Mouse (Mus musculus) liver, adult 2 months (tissue): ENCODE results near the gene Asb12. TPM values are rescaled to one million over a fixed set of nuclear protein-coding genes. Genes with fewer than 3 reads are reported as not detected.

ENCODE experiments used
- DNase-seq: peaks from one replicate; pipeline ENCODE4 v3.0.0-alpha.2; 2011; ENCODE audit warnings: low read depth, low spot score; ENCODE audit errors: extremely low read depth
- H3K27ac ChIP-seq: fragments of 200-500 bp; replicated peaks from 2 replicates; pipeline ENCODE4 v1.5.1; 2012; ENCODE audit warnings: low read depth, mild to moderate bottlenecking, control low read depth, inconsistent platforms, low read length; ENCODE audit not compliant: insufficient read depth
- H3K27me3 ChIP-seq: fragments of 200-500 bp; 2 replicates; pipeline ENCODE4 v1.6.1; 2012; ENCODE audit warnings: mild to moderate bottlenecking, moderate library complexity, low read length, inconsistent platforms; ENCODE audit not compliant: control insufficient read depth, insufficient read depth
- H3K36me3 ChIP-seq: fragments of 200-500 bp; 2 replicates; pipeline ENCODE4 v1.6.1; 2012; ENCODE audit warnings: low read length, inconsistent platforms; ENCODE audit not compliant: control insufficient read depth, insufficient read depth
- H3K4me1 ChIP-seq: fragments of 200-500 bp; 2 replicates; pipeline ENCODE4 v1.6.1; 2011; ENCODE audit warnings: low read length; ENCODE audit not compliant: control insufficient read depth, insufficient read depth
- H3K4me3 ChIP-seq: fragments of 200-500 bp; 2 replicates; pipeline ENCODE4 v1.5.1; 2011; ENCODE audit warnings: low read depth, mild to moderate bottlenecking, control low read depth, low read length, moderate library complexity; ENCODE audit not compliant: insufficient read depth
- H3K79me2 ChIP-seq: fragments of 200-500 bp; 2 replicates; pipeline ENCODE4 v1.6.1; 2012; ENCODE audit warnings: inconsistent platforms, mild to moderate bottlenecking, low read length, moderate library complexity; ENCODE audit not compliant: control insufficient read depth, insufficient read depth
- H3K9ac ChIP-seq: fragments of 200-500 bp; 2 replicates; pipeline ENCODE4 v1.6.1; 2012; ENCODE audit warnings: low read depth, mild to moderate bottlenecking, control low read depth, inconsistent platforms, low read length
- CTCF ChIP-seq: fragments of 200-500 bp; IDR thresholded peaks from 2 replicates; pipeline ENCODE4 v1.5.1; 2011; ENCODE audit warnings: low read depth, low read length, control low read depth
- POLR2A ChIP-seq: fragments of 200-500 bp; IDR thresholded peaks from 2 replicates; pipeline ENCODE4 v1.6.1; 2011; ENCODE audit warnings: low read length, control low read depth; ENCODE audit not compliant: insufficient read depth; ENCODE audit errors: extremely low read depth
- WGBS: fragments of 180-500 bp; shearing (Covaris S2); methylation state at CpG from one replicate; pipeline ENCODE4 v1.1.7; 2018; 5-methylcytosine and 5-hydroxymethylcytosine counted together
- polyA plus RNA-seq: library from polyadenylated mRNA; depleted of rRNA; stranded (reverse); fragments of >200 nt; gene quantifications from 2 replicates; pipeline ENCODE4 v1.2.3, GENCODE M21; 2012
- total RNA-seq: library from RNA; depleted of rRNA; stranded (reverse); fragments of >200 nt; gene quantifications from 2 replicates; pipeline ENCODE4 v1.2.3, GENCODE M21; 2014

Gene Asb12
- total and polyA plus RNA-seq, 2 experiments, result not detected

DNA sequence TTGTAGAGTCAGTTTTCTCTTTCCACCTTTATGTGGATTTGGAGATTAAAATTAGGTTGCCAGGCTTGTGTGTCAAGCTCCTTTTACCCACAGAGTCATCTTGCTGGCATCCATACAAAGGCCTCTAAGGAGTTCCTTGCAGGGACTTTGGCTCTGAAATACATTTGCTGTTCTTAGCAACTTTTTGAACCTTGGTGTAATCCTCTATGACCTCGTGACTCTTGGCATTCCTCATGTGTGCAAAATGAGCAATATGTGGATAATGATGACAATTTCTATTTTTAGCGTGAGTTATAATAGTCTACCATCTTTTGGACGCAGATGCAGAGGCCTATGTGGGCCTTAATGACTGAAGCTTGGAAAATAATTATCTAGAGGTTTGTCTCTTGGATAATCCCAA, 100.6 kb downstream of the Asb12 start:
- WGBS, result 74% methylated on average over 3 of the region's 3 CpGs
- H3K36me3 ChIP-seq, result no peaks in the 10 kb centered on the region
- DNase-seq, result no peak

DNA sequence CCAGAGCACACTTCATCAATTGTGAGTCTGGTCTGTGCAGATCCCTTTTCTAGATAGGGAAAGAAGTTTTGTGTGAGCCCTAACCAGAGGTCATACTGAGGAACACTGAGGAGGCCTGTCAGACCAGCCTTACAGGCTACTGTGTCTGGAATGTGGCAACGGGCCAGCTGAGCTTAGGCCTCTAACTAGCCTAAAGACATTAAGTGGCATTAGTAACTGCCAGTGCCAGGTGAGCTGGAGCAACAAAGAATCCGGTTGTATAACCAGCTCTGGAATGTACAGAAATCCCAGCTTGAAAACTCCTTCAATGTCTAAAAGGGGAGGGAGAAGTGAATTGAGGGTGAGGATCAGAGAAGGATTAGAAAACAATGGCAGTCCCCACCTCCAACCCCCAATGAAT, 111.9 kb downstream of the Asb12 start:
- TF ChIP-seq CTCF (no peak), POLR2A (no peak)
- Histone ChIP-seq H3K4me1 (no peaks in the 10 kb centered on the region), H3K36me3 (no peaks in the 10 kb centered on the region), H3K4me3 (no peak overlapping the region), H3K79me2 (peaks cover 3% of the 10 kb centered on the region; the same call in 1 of the 2 replicates), H3K9ac (no peak overlapping the region), H3K27ac (no peak overlapping the region), H3K27me3 (no peaks in the 10 kb centered on the region)
- no peak for DNase-seq
- WGBS, result 79% methylated on average over 2 of the region's 2 CpGs

More for the DNA sequence above, 100.6 kb downstream of the Asb12 start:
- H3K9ac ChIP-seq, result no peak overlapping the region
- no peak overlapping the region for H3K4me3 ChIP-seq
- TF ChIP-seq POLR2A (no peak), CTCF (no peak)
- H3K79me2 ChIP-seq, result no peaks in the 10 kb centered on the region
- H3K27ac ChIP-seq, result no peak overlapping the region
- H3K4me1 ChIP-seq, result no peaks in the 10 kb centered on the region
- no peaks in the 10 kb centered on the region for H3K27me3 ChIP-seq

DNA sequence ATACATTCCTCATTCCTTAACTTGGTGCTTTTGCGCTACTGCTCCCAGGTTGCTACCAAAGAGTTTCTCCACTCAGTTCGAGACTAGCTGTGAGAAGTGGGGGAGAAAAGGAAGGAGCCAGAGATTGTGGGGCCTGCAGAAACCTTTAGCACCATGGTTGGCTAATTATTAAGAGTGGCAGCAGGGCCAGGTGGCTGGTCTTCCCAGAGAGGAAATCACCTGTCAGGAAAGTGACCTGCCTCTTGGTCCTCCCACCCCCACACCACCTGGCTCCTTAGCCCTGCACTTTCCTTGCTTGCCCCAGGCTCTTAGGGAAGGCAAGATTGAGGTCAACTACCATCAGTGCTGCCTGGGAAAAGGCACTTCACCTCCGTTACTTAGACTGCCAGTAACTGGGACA, 112.6 kb downstream of the Asb12 start:
- 23% methylated on average over 3 of the region's 3 CpGs for WGBS
- peaks cover 6% of the 10 kb centered on the region; the same call in 1 of the 2 replicates for H3K79me2 ChIP-seq
- H3K27me3 ChIP-seq, result no peaks in the 10 kb centered on the region
- H3K4me3 ChIP-seq, result peak overlapping the region; percentile 94
- TF ChIP-seq CTCF (no peak), POLR2A (no peak)
- H3K4me1 ChIP-seq, result no peaks in the 10 kb centered on the region
- peak overlapping the region; percentile 44; the same call in 1 of the 2 replicates for H3K9ac ChIP-seq
- no peaks in the 10 kb centered on the region for H3K36me3 ChIP-seq
- peak overlapping the region; percentile 50 for H3K27ac ChIP-seq
- DNase-seq, result no peak

DNA sequence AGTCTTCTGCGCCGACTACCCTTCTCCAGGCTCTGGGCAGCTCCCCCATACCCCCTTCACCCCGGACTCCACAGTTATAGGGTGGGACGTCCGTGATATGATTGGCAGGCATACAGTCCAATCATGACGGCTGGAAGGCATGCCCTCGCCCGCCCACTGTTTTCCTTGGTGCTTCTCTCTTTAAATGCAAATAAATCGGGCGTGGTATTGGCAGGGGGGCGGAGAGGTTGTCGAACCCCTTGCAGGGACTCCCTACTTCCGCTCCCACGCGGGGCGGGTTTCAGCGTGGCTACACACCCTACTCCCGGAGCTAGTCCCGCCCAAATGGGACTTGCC, 113.0 kb downstream of the Asb12 start, which contains the start of gene Amer1:
TSS of gene Amer1 (minus strand) at position 97 of the 336 bp plus-strand sequence.
- TF ChIP-seq CTCF, result no peak
- TF ChIP-seq POLR2A, result 0 out of 2 replicates have a peak, but pooled peaks have one; percentile 13
- peaks cover 6% of the 10 kb centered on the region; the same call in 1 of the 2 replicates for H3K79me2 ChIP-seq
- H3K27me3 ChIP-seq, result no peaks in the 10 kb centered on the region
- no peaks in the 10 kb centered on the region for H3K36me3 ChIP-seq
- H3K27ac ChIP-seq, result peak within 1 kb of the TSS; percentile 82
- DNase-seq, result peak; percentile 90
- peak within 1 kb of the TSS; percentile 94 for H3K4me3 ChIP-seq
- H3K9ac ChIP-seq, result peak within 1 kb of the TSS; percentile 78
- no peaks in the 10 kb centered on the region for H3K4me1 ChIP-seq
- under 1% methylated on average over 19 of the region's 19 CpGs for WGBS

DNA sequence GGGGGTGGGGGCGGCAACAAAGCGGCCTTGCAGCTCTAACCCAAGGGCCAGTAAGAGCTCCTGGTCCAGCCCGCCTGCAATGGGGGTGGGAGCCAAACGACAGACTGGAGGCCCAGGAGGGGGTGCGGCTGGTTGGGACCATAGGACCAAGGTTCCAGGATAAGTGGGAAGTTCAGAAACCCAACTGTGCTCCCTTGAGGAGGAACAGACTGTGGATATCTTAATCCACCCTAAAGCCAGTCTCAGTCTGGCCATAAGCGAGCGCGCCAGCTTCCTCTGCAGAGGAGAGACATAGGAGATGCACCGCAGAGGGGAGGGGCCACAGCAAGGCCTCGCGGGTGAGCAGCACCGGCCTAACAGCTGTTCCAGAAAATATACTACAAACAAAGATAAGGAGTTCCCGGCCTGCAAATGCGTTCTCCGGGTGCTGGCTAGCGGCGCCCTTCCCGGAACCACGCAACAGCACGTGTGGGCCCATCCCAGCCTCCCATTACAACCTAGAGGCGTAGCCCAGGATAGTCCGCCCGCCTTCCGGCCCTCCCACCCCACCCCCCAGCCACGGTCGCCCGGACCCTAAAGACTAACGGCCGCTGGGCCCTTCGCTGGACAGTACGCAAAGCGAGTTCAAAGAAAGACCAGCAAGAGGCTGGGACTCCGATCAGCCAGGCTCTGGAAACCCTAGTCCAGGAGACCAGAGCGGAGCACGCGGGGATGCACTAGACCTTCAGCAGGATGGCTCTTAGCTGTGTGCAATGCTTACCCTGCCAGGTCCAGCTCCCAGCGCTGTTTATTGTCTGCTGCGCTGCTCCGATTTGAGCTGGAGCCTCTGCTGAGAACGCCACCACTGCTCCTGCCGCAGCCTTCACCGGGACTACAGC, 113.7 kb downstream of the Asb12 start:
- no peaks in the 10 kb centered on the region for H3K4me1 ChIP-seq
- H3K27me3 ChIP-seq, result no peaks in the 10 kb centered on the region
- peaks cover 9% of the 10 kb centered on the region; the same call in 1 of the 2 replicates for H3K79me2 ChIP-seq
- peak overlapping the region; percentile 94 for H3K4me3 ChIP-seq
- 3% methylated on average over 42 of the region's 42 CpGs for WGBS
- H3K36me3 ChIP-seq, result no peaks in the 10 kb centered on the region
- TF ChIP-seq POLR2A (no peak), CTCF (no peak)
- H3K27ac ChIP-seq, result peak overlapping the region; percentile 82
- DNase-seq, result peak; percentile 54
- peak overlapping the region; percentile 78 for H3K9ac ChIP-seq

DNA sequence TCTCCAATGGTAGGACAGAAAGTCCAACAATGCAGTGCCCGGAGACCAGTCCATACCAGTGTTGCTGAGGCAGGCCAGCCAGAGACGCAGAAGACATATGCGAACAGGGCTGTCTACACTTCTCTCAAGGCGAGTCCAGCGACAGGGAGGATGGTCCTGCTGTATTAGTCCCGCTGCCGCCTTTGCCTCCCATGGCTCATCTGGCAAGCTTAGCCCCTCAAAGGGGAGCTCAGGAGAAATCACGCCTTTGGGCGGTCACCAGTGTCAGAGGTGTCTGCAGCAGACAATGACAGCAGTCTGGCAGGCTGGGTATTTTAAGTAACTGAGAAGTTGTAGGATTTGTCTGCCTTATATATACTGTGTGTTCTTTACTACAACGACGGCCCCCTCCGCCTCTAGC, 114.4 kb downstream of the Asb12 start:
- no peak for DNase-seq
- Histone ChIP-seq H3K36me3 (no peaks in the 10 kb centered on the region), H3K79me2 (peaks cover 9% of the 10 kb centered on the region; the same call in 1 of the 2 replicates), H3K4me1 (no peaks in the 10 kb centered on the region), H3K27ac (no peak overlapping the region), H3K4me3 (no peak overlapping the region), H3K27me3 (no peaks in the 10 kb centered on the region), H3K9ac (no peak overlapping the region)
- TF ChIP-seq CTCF, result no peak
- no peak for TF ChIP-seq POLR2A
- WGBS, result 62% methylated on average over 12 of the region's 12 CpGs
